Mouse (Mus musculus) MEL (cell line): ENCODE data around the gene Brat1. TPM values are rescaled to one million over a fixed set of nuclear protein-coding genes. Genes with fewer than 3 reads are reported as not detected.

Experiments used
- DNase-seq: peaks from one replicate; pipeline ENCODE4 v3.0.0; 2011; ENCODE audit warnings: low read depth, low spot score
- H3K27ac ChIP-seq: 2 replicates; pipeline ENCODE4 v1.5.1; 2012; ENCODE audit warnings: low read depth, mild to moderate bottlenecking, control low read depth, low read length, moderate library complexity; ENCODE audit not compliant: control insufficient read depth
- H3K27me3 ChIP-seq, 2 experiments: fragments of 150-350 bp in 1 of 2; sonication (generic) in 1 of 2; 2 replicates each; pipeline ENCODE4 v1.6.1; 2012; ENCODE audit warnings: low read length in 2 of 2, mild to moderate bottlenecking in 2 of 2, improper control_type of control experiment in 1 of 2, moderate library complexity in 1 of 2; ENCODE audit not compliant: insufficient read depth in 2 of 2, control insufficient read depth in 1 of 2
- H3K36me3 ChIP-seq, 2 experiments: 2 replicates each; pipeline ENCODE4 v1.6.1; 2012 to 2014; ENCODE audit warnings: low read length in 2 of 2, improper control_type of control experiment in 1 of 2, inconsistent platforms in 1 of 2, mild to moderate bottlenecking in 1 of 2; ENCODE audit not compliant: insufficient read depth in 2 of 2, control insufficient read depth in 1 of 2
- H3K4me1 ChIP-seq, 2 experiments: fragments of 150-350 bp in 1 of 2; sonication (generic) in 1 of 2; 2 replicates each; pipeline ENCODE4 v1.6.1; 2012; ENCODE audit warnings: low read length in 2 of 2, improper control_type of control experiment in 1 of 2, mild to moderate bottlenecking in 1 of 2; ENCODE audit not compliant: insufficient read depth in 2 of 2, control insufficient read depth in 1 of 2
- H3K4me3 ChIP-seq, 2 experiments: fragments of 150-350 bp in 1 of 2; sonication (generic) in 1 of 2; 2 replicates each; pipeline ENCODE4 v1.5.1; 2012; ENCODE audit warnings: low read depth in 2 of 2, low read length in 2 of 2, mild to moderate bottlenecking in 2 of 2, moderate library complexity in 2 of 2, control low read depth in 1 of 2, improper control_type of control experiment in 1 of 2; ENCODE audit not compliant: control insufficient read depth in 1 of 2, insufficient read depth in 1 of 2
- H3K79me2 ChIP-seq: 2 replicates; pipeline ENCODE4 v1.6.1; 2012; ENCODE audit warnings: mild to moderate bottlenecking, low read length, moderate library complexity; ENCODE audit not compliant: control insufficient read depth, poor library complexity, insufficient read depth
- H3K9ac ChIP-seq: 2 replicates; pipeline ENCODE4 v1.6.1; 2012; ENCODE audit warnings: low read depth, mild to moderate bottlenecking, control low read depth, low read length, moderate library complexity; ENCODE audit not compliant: control insufficient read depth, poor library complexity, severe bottlenecking
- H3K9me3 ChIP-seq: fragments of 150-350 bp; sonication (generic); replicated peaks from 2 replicates; pipeline ENCODE4 v1.6.1; 2012; ENCODE audit warnings: mild to moderate bottlenecking, low read length, improper control_type of control experiment, moderate library complexity; ENCODE audit not compliant: insufficient read depth
- BHLHE40 ChIP-seq: IDR thresholded peaks from 2 replicates; pipeline ENCODE4 v1.6.1; 2012; ENCODE audit warnings: low read depth, mild to moderate bottlenecking, inconsistent platforms, low read length, improper control_type of control experiment, borderline replicate concordance
- CHD1 ChIP-seq: IDR thresholded peaks from 2 replicates; pipeline ENCODE4 v1.6.1; 2012; ENCODE audit warnings: low read depth, mild to moderate bottlenecking, inconsistent platforms, low read length, improper control_type of control experiment
- CTCF ChIP-seq, 3 experiments: IDR thresholded peaks in 2 of 3; conservative IDR thresholded peaks in 1 of 3; 2 replicates each; pipeline ENCODE4 v1.5.1; 2011 to 2012; ENCODE audit warnings: low read length in 3 of 3, low read depth in 2 of 3, mild to moderate bottlenecking in 2 of 3, improper control_type of control experiment in 1 of 3, inconsistent platforms in 1 of 3, mixed read lengths in 1 of 3, moderate library complexity in 1 of 3; ENCODE audit not compliant: control insufficient read depth in 1 of 3, insufficient read depth in 1 of 3, poor library complexity in 1 of 3, severe bottlenecking in 1 of 3
- E2F4 ChIP-seq: IDR thresholded peaks from 2 replicates; pipeline ENCODE4 v1.6.1; 2011; ENCODE audit warnings: low read depth, low read length, improper control_type of control experiment, borderline replicate concordance
- ELF1 ChIP-seq: IDR thresholded peaks from 2 replicates; pipeline ENCODE4 v1.6.1; 2014; ENCODE audit warnings: low read depth, mild to moderate bottlenecking, inconsistent platforms, low read length, improper control_type of control experiment, moderate library complexity
- GATA1 ChIP-seq: IDR thresholded peaks from 2 replicates; pipeline ENCODE4 v1.6.1; 2011; ENCODE audit warnings: low read depth, low read length, improper control_type of control experiment
- JUND ChIP-seq: IDR thresholded peaks from 2 replicates; pipeline ENCODE4 v1.6.1; 2011; ENCODE audit warnings: low read depth, mild to moderate bottlenecking, improper control_type of control experiment, low read length
- MAX ChIP-seq: IDR thresholded peaks from 2 replicates; pipeline ENCODE4 v1.6.1; 2011; ENCODE audit warnings: low read length, improper control_type of control experiment
- MAZ ChIP-seq: IDR thresholded peaks from 2 replicates; pipeline ENCODE4 v1.6.1; 2012; ENCODE audit warnings: low read depth, mild to moderate bottlenecking, inconsistent platforms, low read length, improper control_type of control experiment
- MYC ChIP-seq: IDR thresholded peaks from 2 replicates; pipeline ENCODE4 v1.6.1; 2011; ENCODE audit warnings: low read depth, mild to moderate bottlenecking, low read length, improper control_type of control experiment, moderate library complexity
- NELFE ChIP-seq: IDR thresholded peaks from 2 replicates; pipeline ENCODE4 v1.6.1; 2011; ENCODE audit warnings: low read depth, low read length, improper control_type of control experiment
- POLR2A ChIP-seq, 2 experiments: IDR thresholded peaks; 2 replicates each; pipeline ENCODE4 v1.6.1; 2011 to 2012; ENCODE audit warnings: low read length in 2 of 2, mild to moderate bottlenecking in 2 of 2, control low read depth in 1 of 2, improper control_type of control experiment in 1 of 2, low read depth in 1 of 2, moderate library complexity in 1 of 2; ENCODE audit not compliant: control insufficient read depth in 1 of 2, insufficient read depth in 1 of 2, poor library complexity in 1 of 2
- POLR2AphosphoS2 ChIP-seq: IDR thresholded peaks from 2 replicates; pipeline ENCODE4 v1.6.1; 2011; ENCODE audit warnings: low read length, improper control_type of control experiment
- POLR2AphosphoS5 ChIP-seq: IDR thresholded peaks from 2 replicates; pipeline ENCODE4 v1.6.1; 2012; ENCODE audit warnings: low read depth, borderline replicate concordance, mild to moderate bottlenecking, inconsistent platforms, low read length, moderate library complexity, mixed read lengths
- RAD21 ChIP-seq: IDR thresholded peaks from 2 replicates; pipeline ENCODE4 v1.6.1; 2011; ENCODE audit warnings: mild to moderate bottlenecking, low read depth, low read length, improper control_type of control experiment
- SIN3A ChIP-seq: IDR thresholded peaks from 2 replicates; pipeline ENCODE4 v1.6.1; 2012; ENCODE audit warnings: low read length, improper control_type of control experiment, inconsistent platforms
- SMC3 ChIP-seq: IDR thresholded peaks from 2 replicates; pipeline ENCODE4 v1.6.1; 2011; ENCODE audit warnings: low read depth, low read length, improper control_type of control experiment
- TBP ChIP-seq: IDR thresholded peaks from 2 replicates; pipeline ENCODE4 v1.8.0; 2011; ENCODE audit warnings: low read depth, low read length, improper control_type of control experiment
- TCF12 ChIP-seq: IDR thresholded peaks from 2 replicates; pipeline ENCODE4 v1.6.1; 2014; ENCODE audit warnings: low read depth, mild to moderate bottlenecking, inconsistent platforms, low read length, improper control_type of control experiment, moderate library complexity
- UBTF ChIP-seq: IDR thresholded peaks from 2 replicates; pipeline ENCODE4 v1.6.1; 2012; ENCODE audit warnings: low read depth, mild to moderate bottlenecking, inconsistent platforms, low read length, improper control_type of control experiment, moderate library complexity, borderline replicate concordance; ENCODE audit not compliant: insufficient read depth
- USF1 ChIP-seq: IDR thresholded peaks from 2 replicates; pipeline ENCODE4 v1.6.1; 2014; ENCODE audit warnings: low read depth, mild to moderate bottlenecking, inconsistent platforms, low read length, improper control_type of control experiment, moderate library complexity
- ZKSCAN1 ChIP-seq: IDR thresholded peaks from 2 replicates; pipeline ENCODE4 v1.6.1; 2012; ENCODE audit warnings: low read depth, mild to moderate bottlenecking, inconsistent platforms, low read length, improper control_type of control experiment, moderate library complexity
- ZNF384 ChIP-seq: IDR thresholded peaks from 2 replicates; pipeline ENCODE4 v1.6.1; 2012; ENCODE audit warnings: low read depth, mild to moderate bottlenecking, inconsistent platforms, low read length, improper control_type of control experiment
- polyA plus RNA-seq, 2 experiments: library from polyadenylated mRNA; stranded (reverse) in 1 of 2; unstranded in 1 of 2; fragments of >175 nt in 1 of 2; fragments of >200 nt in 1 of 2; gene quantifications; 2 replicates each; pipeline versions ENCODE4 v1.2.1 to v1.2.4; 2012; ENCODE audit warnings: low replicate concordance in 2 of 2, low read depth in 1 of 2; ENCODE audit not compliant: insufficient read length in 2 of 2, insufficient read depth in 1 of 2, missing spikeins in 1 of 2
- total RNA-seq: library from RNA; depleted of rRNA; stranded (reverse); fragments of 300-350 nt; gene quantifications from 2 replicates; pipeline ENCODE4 v1.2.3, GENCODE M21; 2012

Brat1 gene
- total and polyA plus RNA-seq, 3 experiments = 13.7 to 14.2 TPM; not detected in 1

GRCm38 (mm10) chr5:140731040-140731797 is 26.4 kb downstream of the Brat1 start (continued):
- peak; percentile 61 for TF ChIP-seq ZKSCAN1
- TF ChIP-seq CTCF (IDR thresholded peaks at IDR 0.05 in 2 of 3, conservative IDR thresholded peaks at IDR 0.05 in 1 of 3; ENCODE audit: control insufficient read depth in 1 of 3, insufficient read depth in 1 of 3, low read depth in 2 of 3, low read length in 3 of 3, poor library complexity in 1 of 3, severe bottlenecking in 1 of 3) = no peak
- TF ChIP-seq SIN3A = 0 out of 2 replicates have a peak, but pooled peaks have one; percentile 61
- peak; percentile 32; the same call in 1 of the 2 replicates for TF ChIP-seq ZNF384
- peak; percentile 59; the same call in 1 of the 2 replicates for TF ChIP-seq JUND
- TF ChIP-seq CHD1 = no peak

GRCm38 (mm10) chr5:140732195-140732594 is 27.4 kb downstream of the Brat1 start:
- Histone ChIP-seq H3K4me3 (no peak overlapping the region), H3K36me3 (peaks cover 0 to 3% of the 10 kb centered on the region in 2 experiments; a peak in 1 of 4 replicates), H3K27ac (no peak overlapping the region), H3K4me1 (peaks cover 2 to 14% of the 10 kb centered on the region in 2 experiments; a peak in 3 of 4 replicates), H3K27me3 (no peaks in the 10 kb centered on the region), H3K9ac (no peak overlapping the region), H3K9me3 (no peaks in the 10 kb centered on the region), H3K79me2 (no peaks in the 10 kb centered on the region)
- peak; percentile 15; the same call in 1 of the 2 replicates for TF ChIP-seq SMC3
- no peak for TF ChIP-seq RAD21
- TF ChIP-seq USF1 = 0 out of 2 replicates have a peak, but pooled peaks have one; percentile 36
- no peak for TF ChIP-seq TCF12
- TF ChIP-seq CTCF (IDR thresholded peaks at IDR 0.05 in 2 of 3, conservative IDR thresholded peaks at IDR 0.05 in 1 of 3; ENCODE audit: control insufficient read depth in 1 of 3, insufficient read depth in 1 of 3, low read depth in 2 of 3, low read length in 3 of 3, poor library complexity in 1 of 3, severe bottlenecking in 1 of 3) = peak; percentile 44 to 61 (median 51); a peak in 5 of 6 replicates
- peak; percentile 47 for DNase-seq

DNA sequence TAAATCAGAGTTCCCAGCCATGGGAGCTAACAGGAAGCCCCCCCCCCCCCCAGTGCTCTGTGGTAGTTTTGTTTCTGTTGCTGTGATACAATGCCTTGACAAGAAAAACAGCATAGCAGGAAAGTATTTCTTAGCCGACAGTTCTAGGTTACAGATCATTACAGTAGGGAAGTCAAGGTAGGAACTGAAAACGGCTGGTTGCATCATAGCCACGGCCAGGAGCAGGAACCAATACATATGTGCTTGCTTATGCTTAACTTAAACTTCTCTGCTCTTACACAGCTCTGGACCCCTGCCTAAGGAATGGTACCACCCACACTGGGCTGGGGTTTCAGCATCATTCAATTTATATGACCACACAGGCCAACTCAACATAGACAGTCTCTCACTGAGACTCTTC is 28.5 kb downstream of the Brat1 start:
- TF ChIP-seq POLR2AphosphoS5 (no peak), POLR2A (IDR thresholded peaks at IDR 0.05; ENCODE audit: control insufficient read depth in 1 of 2, insufficient read depth in 1 of 2, low read depth in 1 of 2, low read length in 2 of 2, poor library complexity in 1 of 2) (no peak), MAZ (no peak), POLR2AphosphoS2 (no peak), GATA1 (no peak), E2F4 (no peak), UBTF (no peak), TBP (no peak), USF1 (no peak), TCF12 (no peak), MYC (no peak), JUND (no peak), NELFE (no peak), MAX (no peak), BHLHE40 (no peak), ELF1 (no peak)
- peak; percentile 20 for DNase-seq
- peaks cover 0 to 3% of the 10 kb centered on the region in 2 experiments; a peak in 1 of 4 replicates for H3K36me3 ChIP-seq
- no peak overlapping the region for H3K27ac ChIP-seq
- H3K4me1 ChIP-seq = peaks cover 2 to 7% of the 10 kb centered on the region in 2 experiments; a peak in 3 of 4 replicates
- H3K79me2 ChIP-seq = no peaks in the 10 kb centered on the region
- H3K4me3 ChIP-seq = no peak overlapping the region
- no peaks in the 10 kb centered on the region for H3K27me3 ChIP-seq
- no peaks in the 10 kb centered on the region for H3K9me3 ChIP-seq
- no peak overlapping the region for H3K9ac ChIP-seq
